Mouse (Mus musculus) frontal cortex, postnatal 10 days (tissue): ENCODE measurements around the gene Pih1d1.

Experiments
- DNase-seq, 2 experiments: peaks; one replicate each; pipeline ENCODE4 v3.0.0; 2022; ENCODE audit warnings: low spot score in 2 of 2, mixed read lengths in 1 of 2

Gene Pih1d1

GRCm38 (mm10) chr7:45126844-45127699 is 27.0 kb upstream of the Pih1d1 start:
- DNase-seq = no peak

GRCm38 (mm10) chr7:45127700-45128224 is 26.3 kb upstream of the Pih1d1 start:
- no peak for DNase-seq

- DNase-seq = peak; percentile 99
Observed at GRCm38 (mm10) chr7:45128624-45129246, 25.4 kb upstream of the Pih1d1 start, which contains the start of gene Rpl13a. Rpl13a (minus strand) TSS chr7:45128761.

- no peak for DNase-seq
Observed at GRCm38 (mm10) chr7:45129318-45129717, 24.8 kb upstream of the Pih1d1 start.

- DNase-seq = no peak
Observed at GRCm38 (mm10) chr7:45129776-45130512, 24.2 kb upstream of the Pih1d1 start.

GRCm38 (mm10) chr7:45131850-45132249 is 22.3 kb upstream of the Pih1d1 start:
- no peak for DNase-seq

GRCm38 (mm10) chr7:45133446-45134159 is 20.5 kb upstream of the Pih1d1 start:
- DNase-seq = no peak

GRCm38 (mm10) chr7:45134544-45135026 is 19.5 kb upstream of the Pih1d1 start:
- DNase-seq = no peak

GRCm38 (mm10) chr7:45135370-45135769 is 18.7 kb upstream of the Pih1d1 start:
- no peak for DNase-seq

GRCm38 (mm10) chr7:45135993-45136567 is 18.0 kb upstream of the Pih1d1 start, which contains the start of the genes Gm45713 and Flt3l:
Gm45713 (minus strand) TSS chr7:45136231.
Flt3l (minus strand) TSS chr7:45136432.
- DNase-seq = peak; percentile 71 to 85

- no peak for DNase-seq
Observed at GRCm38 (mm10) chr7:45137171-45138006, 16.7 kb upstream of the Pih1d1 start.

- DNase-seq = no peak
Observed at GRCm38 (mm10) chr7:45138403-45138802, 15.7 kb upstream of the Pih1d1 start.

GRCm38 (mm10) chr7:45139904-45140723 is 14.0 kb upstream of the Pih1d1 start:
- DNase-seq = no peak

GRCm38 (mm10) chr7:45141319-45141718 is 12.8 kb upstream of the Pih1d1 start:
- DNase-seq = no peak

- no peak for DNase-seq
Observed at GRCm38 (mm10) chr7:45141914-45142313, 12.2 kb upstream of the Pih1d1 start.

- DNase-seq = no peak
Observed at GRCm38 (mm10) chr7:45144368-45145174, 9.5 kb upstream of the Pih1d1 start.

GRCm38 (mm10) chr7:45145460-45145859 is 8.6 kb upstream of the Pih1d1 start:
- DNase-seq = no peak

- DNase-seq = no peak
Observed at GRCm38 (mm10) chr7:45147267-45147666, 6.8 kb upstream of the Pih1d1 start.
